Mouse (Mus musculus): ENCODE data around the gene Cacna2d1. TPM values are rescaled to one million over a fixed set of nuclear protein-coding genes. Genes with fewer than 3 reads are reported as not detected.

Cacna2d1 gene
- polyA plus RNA-seq, 1 experiment from 2014 or later: 32.8 TPM

DNA sequence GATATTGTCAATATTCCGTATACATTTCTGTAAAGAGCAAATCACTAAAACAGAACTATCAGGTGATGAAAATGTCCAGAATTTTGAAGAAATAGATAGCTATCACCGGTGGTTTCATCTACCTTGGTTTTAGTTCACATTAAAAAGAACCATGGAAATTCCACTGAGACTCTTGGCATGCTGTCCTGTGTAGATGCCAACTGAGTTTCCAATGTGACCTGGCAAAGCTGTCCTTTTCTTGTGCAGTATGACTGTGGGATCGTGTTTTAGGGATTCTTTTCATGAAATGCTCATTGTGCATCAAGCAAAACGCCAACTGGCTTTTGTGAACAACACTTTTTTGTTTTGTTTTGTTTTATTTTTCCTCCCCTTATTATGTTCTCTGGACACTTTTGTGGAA is 439.5 kb downstream of the Cacna2d1 start:
- no peaks in the 10 kb centered on the region for H3K4me1 ChIP-seq
- H3K4me3 ChIP-seq (replicated peaks): no peak overlapping the region
- no peaks in the 10 kb centered on the region for H3K27me3 ChIP-seq (replicated peaks)
- no peaks in the 10 kb centered on the region for H3K36me3 ChIP-seq
- 84% methylated on average over 4 of the region's 4 CpGs for WGBS
- ATAC-seq (ENCODE audit: low FRiP score): no peak
- no peak overlapping the region for H3K4me2 ChIP-seq
- no peaks in the 10 kb centered on the region for H3K9me3 ChIP-seq (replicated peaks)
- H3K9ac ChIP-seq (replicated peaks): no peak overlapping the region
- H3K27ac ChIP-seq (replicated peaks): no peak overlapping the region

DNA sequence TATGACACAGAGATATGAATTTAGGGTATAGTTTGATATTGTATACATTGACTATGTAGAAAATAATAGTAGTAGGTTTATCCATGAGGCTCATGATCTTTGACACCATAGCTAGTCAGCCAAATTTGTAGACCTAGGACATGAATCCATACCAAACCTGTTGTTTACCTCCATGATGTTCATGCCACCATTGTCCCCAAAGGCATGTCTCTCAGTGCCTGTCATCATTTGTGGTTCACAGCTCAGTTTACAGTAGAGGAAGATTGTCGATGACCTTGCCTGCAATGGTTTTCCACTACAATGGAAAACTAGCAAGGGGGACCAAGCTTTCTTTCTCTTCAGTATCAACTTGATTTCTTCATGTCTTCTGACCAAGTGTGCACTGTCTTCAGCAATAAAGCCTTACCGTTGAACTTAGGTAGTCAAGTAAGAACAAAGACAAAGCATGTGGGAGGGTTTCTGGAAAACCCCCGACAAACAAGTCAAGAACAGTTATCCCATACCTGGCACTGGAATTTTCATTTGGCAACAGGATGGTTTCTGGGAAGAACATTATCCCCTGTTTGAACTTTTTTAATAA is 441.9 kb downstream of the Cacna2d1 start:
- ATAC-seq (ENCODE audit: low FRiP score): no peak
- Histone ChIP-seq H3K4me2 (no peak overlapping the region), H3K27me3 (replicated peaks) (no peaks in the 10 kb centered on the region), H3K4me3 (replicated peaks) (no peak overlapping the region), H3K4me1 (no peaks in the 10 kb centered on the region), H3K9me3 (replicated peaks) (no peaks in the 10 kb centered on the region), H3K27ac (replicated peaks) (no peak overlapping the region), H3K9ac (replicated peaks) (no peak overlapping the region), H3K36me3 (no peaks in the 10 kb centered on the region)
- WGBS: 94% methylated on average over 3 of the region's 3 CpGs

DNA sequence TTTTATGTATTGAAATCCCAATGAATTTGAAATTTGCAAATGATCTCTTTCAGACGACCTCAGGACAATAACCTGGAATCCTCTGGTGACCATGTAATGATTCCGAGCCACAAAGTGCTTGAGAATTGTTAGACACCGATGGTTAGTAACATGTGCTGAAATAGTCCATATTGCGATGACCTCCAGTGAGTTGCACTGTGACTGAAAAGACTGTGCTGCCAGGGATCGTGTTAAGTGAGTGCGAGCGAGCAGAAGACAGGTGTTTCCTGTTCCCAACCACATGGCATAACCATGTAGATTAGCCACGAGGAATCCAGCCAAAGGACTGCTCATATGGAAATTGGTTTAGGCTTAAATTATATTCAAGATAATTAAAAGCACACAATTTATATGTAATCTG is 475.5 kb downstream of the Cacna2d1 start:
- no peaks in the 10 kb centered on the region for H3K4me1 ChIP-seq
- H3K36me3 ChIP-seq: no peaks in the 10 kb centered on the region
- H3K27me3 ChIP-seq (replicated peaks): no peaks in the 10 kb centered on the region
- ATAC-seq (ENCODE audit: low FRiP score): no peak
- no peak overlapping the region for H3K4me2 ChIP-seq
- no peaks in the 10 kb centered on the region for H3K9me3 ChIP-seq (replicated peaks)
- H3K27ac ChIP-seq (replicated peaks): no peak overlapping the region
- 83% methylated on average over 8 of the region's 8 CpGs for WGBS
- H3K4me3 ChIP-seq (replicated peaks): no peak overlapping the region
- H3K9ac ChIP-seq (replicated peaks): no peak overlapping the region

DNA sequence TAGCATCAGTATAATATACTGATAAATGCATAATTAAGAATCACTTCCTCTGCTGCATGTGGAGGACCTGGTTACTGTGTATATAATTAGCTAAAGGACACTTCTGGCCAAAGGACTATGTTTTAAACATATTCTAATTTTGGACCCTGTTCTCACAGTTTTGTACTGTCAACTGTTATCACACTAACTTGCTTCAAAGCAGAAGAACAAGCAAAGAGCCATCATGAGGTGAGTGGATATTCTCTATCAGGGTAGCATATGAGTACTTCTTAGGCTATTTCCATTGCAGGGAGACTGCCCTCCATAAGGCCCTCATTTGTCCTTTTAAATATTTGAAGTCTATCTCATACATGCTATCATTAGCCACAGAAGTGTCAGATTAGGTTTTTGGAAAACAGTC is 480.2 kb downstream of the Cacna2d1 start:
- Histone ChIP-seq H3K27me3 (replicated peaks) (no peaks in the 10 kb centered on the region), H3K4me1 (no peaks in the 10 kb centered on the region), H3K9ac (replicated peaks) (no peak overlapping the region), H3K9me3 (replicated peaks) (no peaks in the 10 kb centered on the region), H3K36me3 (no peaks in the 10 kb centered on the region), H3K4me2 (no peak overlapping the region), H3K4me3 (replicated peaks) (no peak overlapping the region), H3K27ac (replicated peaks) (no peak overlapping the region)
- ATAC-seq (ENCODE audit: low FRiP score): no peak

DNA sequence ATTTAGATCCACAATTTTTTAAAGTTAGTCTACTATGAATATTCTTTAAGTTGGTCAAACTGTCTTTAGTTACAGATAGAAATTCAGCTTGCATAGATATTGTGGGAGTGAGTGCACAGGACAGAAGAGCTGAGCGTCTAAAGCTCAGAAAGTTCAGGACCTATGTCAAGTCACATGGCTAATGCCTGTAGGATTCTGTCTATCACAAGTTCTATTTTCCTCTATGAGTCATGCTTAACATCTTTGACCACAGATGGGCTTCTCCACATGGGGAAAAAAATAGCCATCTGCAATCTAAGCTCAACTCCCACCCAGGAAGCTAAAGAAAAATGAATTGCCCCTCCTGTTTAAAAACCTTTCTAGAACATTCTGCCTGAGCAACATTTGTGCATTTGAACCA is 483.5 kb downstream of the Cacna2d1 start:
- no peaks in the 10 kb centered on the region for H3K9me3 ChIP-seq (replicated peaks)
- no peak overlapping the region for H3K27ac ChIP-seq (replicated peaks)
- no peaks in the 10 kb centered on the region for H3K36me3 ChIP-seq
- H3K9ac ChIP-seq (replicated peaks): no peak overlapping the region
- no peaks in the 10 kb centered on the region for H3K4me1 ChIP-seq
- 90% methylated on average over 1 of the region's 1 CpGs for WGBS
- H3K4me3 ChIP-seq (replicated peaks): no peak overlapping the region
- H3K27me3 ChIP-seq (replicated peaks): no peaks in the 10 kb centered on the region
- ATAC-seq (ENCODE audit: low FRiP score): no peak
- no peak overlapping the region for H3K4me2 ChIP-seq

DNA sequence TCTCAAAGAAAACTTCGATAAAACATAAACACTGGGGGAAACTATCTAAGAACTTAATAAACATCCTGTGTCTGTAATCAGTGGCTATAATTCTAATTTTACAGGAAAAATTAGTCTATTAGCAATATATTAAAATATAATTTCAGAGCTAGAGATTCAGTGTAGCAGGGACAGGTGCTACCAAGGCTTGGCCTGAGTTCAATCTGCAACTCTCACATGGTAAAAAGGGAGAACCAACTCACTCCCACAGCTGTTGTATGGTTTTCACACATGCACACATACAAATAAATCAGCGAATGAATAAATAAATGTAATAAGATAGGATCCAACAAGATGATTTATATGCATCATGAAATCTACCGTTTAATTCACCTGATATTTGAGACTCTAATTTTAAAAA is 484.0 kb downstream of the Cacna2d1 start:
- no peak overlapping the region for H3K27ac ChIP-seq (replicated peaks)
- H3K4me2 ChIP-seq: no peak overlapping the region
- WGBS: 88% methylated on average over 3 of the region's 3 CpGs
- no peaks in the 10 kb centered on the region for H3K9me3 ChIP-seq (replicated peaks)
- ATAC-seq (ENCODE audit: low FRiP score): no peak
- H3K36me3 ChIP-seq: no peaks in the 10 kb centered on the region
- H3K27me3 ChIP-seq (replicated peaks): no peaks in the 10 kb centered on the region
- no peak overlapping the region for H3K4me3 ChIP-seq (replicated peaks)
- no peak overlapping the region for H3K9ac ChIP-seq (replicated peaks)
- no peaks in the 10 kb centered on the region for H3K4me1 ChIP-seq

Other genes with a start within 250 kb of the Cacna2d1 start
- not detected in 2 replicates for gene Speer4c, start 220.4 kb upstream of the Cacna2d1 start, polyA plus RNA-seq (2015; fragmentation: Nextera tagmentation; extraction: Ambion mirVana)

All from neural tube, embryonic 15.5 days (tissue).